Mouse (Mus musculus): ENCODE results near the gene Gm26920.

The Gm26920 gene

GRCm38 (mm10) chr7:30050882-30051548, 39.2 kb downstream of the Gm26920 start, which contains the start of gene Zfp14:
Gene Zfp14, minus strand, starts transcription at chr7:30051380.
- peak; percentile 90 for DNase-seq

GRCm38 (mm10) chr7:30048126-30048525, 42.1 kb downstream of the Gm26920 start:
- DNase-seq = no peak

GRCm38 (mm10) chr7:30044354-30044753, 45.9 kb downstream of the Gm26920 start:
- no peak for DNase-seq

GRCm38 (mm10) chr7:30034331-30034730, 55.9 kb downstream of the Gm26920 start:
- DNase-seq = no peak

- DNase-seq = no peak
Measured at GRCm38 (mm10) chr7:30031379-30031778, 58.8 kb downstream of the Gm26920 start.

GRCm38 (mm10) chr7:30030677-30031076, 59.5 kb downstream of the Gm26920 start:
- DNase-seq = no peak

- no peak for DNase-seq
Measured at GRCm38 (mm10) chr7:30028572-30028971, 61.6 kb downstream of the Gm26920 start.

GRCm38 (mm10) chr7:30027331-30027730, 62.9 kb downstream of the Gm26920 start:
- no peak for DNase-seq

GRCm38 (mm10) chr7:30025358-30025757, 64.9 kb downstream of the Gm26920 start:
- DNase-seq = no peak

GRCm38 (mm10) chr7:30023800-30024199, 66.4 kb downstream of the Gm26920 start:
- no peak for DNase-seq

GRCm38 (mm10) chr7:30023324-30023723, 66.9 kb downstream of the Gm26920 start:
- no peak for DNase-seq

- no peak for DNase-seq
Measured at GRCm38 (mm10) chr7:30019543-30019942, 70.7 kb downstream of the Gm26920 start.

GRCm38 (mm10) chr7:30017226-30017625, 73.0 kb downstream of the Gm26920 start:
- no peak for DNase-seq

- peak; percentile 66 for DNase-seq
Measured at GRCm38 (mm10) chr7:30012956-30013363, 77.2 kb downstream of the Gm26920 start.

GRCm38 (mm10) chr7:30010551-30011195, 79.5 kb downstream of the Gm26920 start:
- no peak for DNase-seq

GRCm38 (mm10) chr7:30009321-30010085, 80.7 kb downstream of the Gm26920 start:
- DNase-seq = no peak

- DNase-seq = no peak
Measured at GRCm38 (mm10) chr7:30008020-30008690, 82.1 kb downstream of the Gm26920 start.

- no peak for DNase-seq
Measured at GRCm38 (mm10) chr7:30007601-30008000, 82.6 kb downstream of the Gm26920 start.

Data from cerebellum, adult 9-10 months (tissue).